Mouse (Mus musculus): ENCODE results near the gene Pon2.

Gene Pon2

DNA sequence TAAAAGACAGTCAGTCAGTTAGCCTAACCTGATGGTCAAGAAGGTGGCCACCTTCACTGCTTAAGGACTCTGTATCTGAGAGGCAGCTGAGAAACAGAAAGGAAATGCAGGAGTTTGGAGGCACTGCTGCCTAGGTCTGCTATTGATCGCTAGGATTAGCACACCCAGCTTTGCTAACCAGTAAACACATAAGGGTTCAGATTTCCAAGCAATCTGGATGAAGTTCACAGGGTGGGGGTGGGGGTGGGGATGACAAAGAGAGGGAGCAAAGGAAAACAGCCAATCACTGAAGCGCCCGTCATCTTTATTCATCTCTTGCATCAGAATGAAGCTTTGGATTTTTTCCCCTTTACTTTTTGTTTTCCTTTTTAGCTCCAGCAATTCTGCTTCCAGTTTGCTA lies 76.2 kb downstream of the Pon2 start:
- no peak for DNase-seq

- DNase-seq = no peak
Measured at GRCm38 (mm10) chr6:5218190-5218589, 80.1 kb downstream of the Pon2 start.

All from thymus, adult 18-20 months (tissue).